Mouse (Mus musculus) intestine, postnatal 0 days (tissue): Measurements from ENCODE around the gene Pabpc4. TPM values are rescaled to one million over a fixed set of nuclear protein-coding genes. Genes with fewer than 3 reads are reported as not detected.
A peak's percentile ranks its signal among the peaks of the same experiment; 100 is the strongest.
"Not testable (repeated sequence)": the region's sequence is repeated elsewhere in the genome, so short reads cannot be mapped to it uniquely, and the experiment has no call there.

Experiments
- ATAC-seq: fragments of 200-750 bp; cut with Nextera tagmentation; 2 replicates; pipeline ENCODE4 v1.8.0; 2017; ENCODE audit warnings: mild to moderate bottlenecking, moderate TSS enrichment, moderate library complexity
- H3K27ac ChIP-seq: fragments of 300-500 bp; sonication (generic); 2 replicates; pipeline ENCODE4 v1.5.1; 2014; ENCODE audit warnings: mild to moderate bottlenecking, low read depth, low read length, moderate library complexity
- H3K27me3 ChIP-seq: fragments of 300-500 bp; sonication (generic); replicated peaks from 2 replicates; pipeline ENCODE4 v1.6.1; 2014; ENCODE audit warnings: low read length, mixed read lengths; ENCODE audit not compliant: control insufficient read depth, insufficient read depth
- H3K36me3 ChIP-seq: fragments of 300-500 bp; sonication (generic); 2 replicates; pipeline ENCODE4 v1.6.1; 2014; ENCODE audit warnings: mild to moderate bottlenecking, moderate library complexity; ENCODE audit not compliant: control insufficient read depth, insufficient read depth
- H3K4me1 ChIP-seq: fragments of 300-500 bp; sonication (generic); replicated peaks from 2 replicates; pipeline ENCODE4 v1.6.1; 2014; ENCODE audit warnings: antibody characterized with exemption, low read length, mixed read lengths; ENCODE audit not compliant: control insufficient read depth, insufficient read depth
- H3K4me2 ChIP-seq: fragments of 300-500 bp; sonication (generic); replicated peaks from 2 replicates; pipeline ENCODE4 v1.6.1; 2014; ENCODE audit warnings: low read depth, mild to moderate bottlenecking, moderate library complexity
- H3K4me3 ChIP-seq: fragments of 300-500 bp; sonication (generic); 2 replicates; pipeline ENCODE4 v1.5.1; 2014; ENCODE audit warnings: low read depth, low read length
- H3K9ac ChIP-seq: fragments of 300-500 bp; sonication (generic); 2 replicates; pipeline ENCODE4 v1.6.1; 2014; ENCODE audit warnings: mild to moderate bottlenecking, low read depth, low read length
- H3K9me3 ChIP-seq: fragments of 300-500 bp; sonication (generic); 2 replicates; pipeline ENCODE4 v1.6.1; 2016; ENCODE audit warnings: mixed run types; ENCODE audit not compliant: control insufficient read depth
- CTCF ChIP-seq: sonication (generic); IDR thresholded peaks from 2 replicates; pipeline ENCODE4 v1.5.1; 2016; ENCODE audit warnings: low read depth, mild to moderate bottlenecking, control low read depth, antibody characterized with exemption, moderate library complexity
- WGBS: fragments of 180-500 bp; shearing (Covaris S2); extraction: QIAGEN DNeasy Blood & Tissue Kit; methylation state at CpG from one replicate; pipeline ENCODE4 v1.1.7; 2014; 5-methylcytosine and 5-hydroxymethylcytosine counted together
- polyA plus RNA-seq: library from polyadenylated mRNA; unstranded; fragments of >200 nt; fragmentation: Nextera tagmentation; extraction: Ambion mirVana; gene quantifications from 2 replicates; pipeline ENCODE4 v1.2.1, GENCODE M21; 2015

Gene Pabpc4
- polyA plus RNA-seq, 1 experiment from 2014 or later, result 12.6 TPM

- Histone ChIP-seq H3K4me1 (no peaks in the 10 kb centered on the region), H3K36me3 (no peaks in the 10 kb centered on the region), H3K9ac (no peak overlapping the region), H3K9me3 (no peaks in the 10 kb centered on the region), H3K27ac (no peak overlapping the region), H3K4me2 (no peak overlapping the region), H3K4me3 (no peak overlapping the region), H3K27me3 (no peaks in the 10 kb centered on the region)
- TF ChIP-seq CTCF, result no peak
- no peak for ATAC-seq
- 30% methylated on average over 8 of the region's 8 CpGs for WGBS
Observed at GRCm38 (mm10) chr4:123260071-123260746, 1.9 kb upstream of the Pabpc4 start.

GRCm38 (mm10) chr4:123271063-123271462, 8.9 kb downstream of the Pabpc4 start:
- no peak overlapping the region for H3K9ac ChIP-seq
- H3K36me3 ChIP-seq, result no peaks in the 10 kb centered on the region
- H3K4me1 ChIP-seq, result no peaks in the 10 kb centered on the region
- WGBS, result 87% methylated on average over 3 of the region's 3 CpGs
- H3K27me3 ChIP-seq, result no peaks in the 10 kb centered on the region
- no peak for ATAC-seq
- peak; percentile 25 for TF ChIP-seq CTCF
- H3K4me2 ChIP-seq, result no peak overlapping the region
- no peak overlapping the region for H3K4me3 ChIP-seq
- H3K9me3 ChIP-seq, result no peaks in the 10 kb centered on the region
- no peak overlapping the region for H3K27ac ChIP-seq

GRCm38 (mm10) chr4:123280117-123280516, 18.0 kb downstream of the Pabpc4 start:
- no peak overlapping the region for H3K4me3 ChIP-seq
- WGBS, result 63% methylated on average over 3 of the region's 3 CpGs
- TF ChIP-seq CTCF, result no peak
- no peak for ATAC-seq
- H3K4me2 ChIP-seq, result no peak overlapping the region
- H3K36me3 ChIP-seq, result no peaks in the 10 kb centered on the region
- H3K9me3 ChIP-seq, result no peaks in the 10 kb centered on the region
- H3K9ac ChIP-seq, result no peak overlapping the region
- peaks cover 8% of the 10 kb centered on the region for H3K4me1 ChIP-seq
- no peak overlapping the region for H3K27ac ChIP-seq
- H3K27me3 ChIP-seq, result no peaks in the 10 kb centered on the region

- peak overlapping the region; percentile 47 for H3K4me3 ChIP-seq
- under 1% methylated on average over 25 of the region's 25 CpGs for WGBS
- H3K36me3 ChIP-seq, result peaks cover 9% of the 10 kb centered on the region
- H3K27me3 ChIP-seq, result no peaks in the 10 kb centered on the region
- H3K9ac ChIP-seq, result peak overlapping the region; percentile 42; the same call in 1 of the 2 replicates
- peak overlapping the region; percentile 17 for H3K27ac ChIP-seq
- peak; percentile 97 for TF ChIP-seq CTCF
- peaks cover 10% of the 10 kb centered on the region for H3K4me1 ChIP-seq
- H3K9me3 ChIP-seq, result no peaks in the 10 kb centered on the region
- peak; percentile 96 for ATAC-seq
- peak overlapping the region; percentile 73 for H3K4me2 ChIP-seq
Observed at GRCm38 (mm10) chr4:123282500-123282899, 20.3 kb downstream of the Pabpc4 start.

GRCm38 (mm10) chr4:123282915-123283674, 20.9 kb downstream of the Pabpc4 start:
- peak; percentile 65 for ATAC-seq
- H3K4me3 ChIP-seq, result peak overlapping the region; percentile 47
- H3K9ac ChIP-seq, result peak overlapping the region; percentile 42
- H3K27me3 ChIP-seq, H3K9me3 ChIP-seq, H3K4me1 ChIP-seq: not testable (repeated sequence)
- under 1% methylated on average over 43 of the region's 55 CpGs for WGBS
- peak overlapping the region; percentile 73 for H3K4me2 ChIP-seq
- H3K36me3 ChIP-seq, result peaks cover 13% of the 10 kb centered on the region
- H3K27ac ChIP-seq, result peak overlapping the region; percentile 17

- H3K27me3 ChIP-seq, H3K4me1 ChIP-seq, H3K9me3 ChIP-seq: not testable (repeated sequence)
- Histone ChIP-seq H3K27ac (peak overlapping the region; percentile 60; the same call in 1 of the 2 replicates), H3K4me2 (peak overlapping the region; percentile 73), H3K9ac (peak overlapping the region; percentile 40), H3K36me3 (peaks cover 16% of the 10 kb centered on the region), H3K4me3 (peak overlapping the region; percentile 47)
- 2% methylated on average over 13 of the region's 15 CpGs for WGBS
- peak; percentile 13; the same call in 1 of the 2 replicates for ATAC-seq
Observed at GRCm38 (mm10) chr4:123283675-123284064, 21.5 kb downstream of the Pabpc4 start.
